Comparison of ENCODE assay signal across 9 mouse cellular contexts in the genomic region with DNA sequence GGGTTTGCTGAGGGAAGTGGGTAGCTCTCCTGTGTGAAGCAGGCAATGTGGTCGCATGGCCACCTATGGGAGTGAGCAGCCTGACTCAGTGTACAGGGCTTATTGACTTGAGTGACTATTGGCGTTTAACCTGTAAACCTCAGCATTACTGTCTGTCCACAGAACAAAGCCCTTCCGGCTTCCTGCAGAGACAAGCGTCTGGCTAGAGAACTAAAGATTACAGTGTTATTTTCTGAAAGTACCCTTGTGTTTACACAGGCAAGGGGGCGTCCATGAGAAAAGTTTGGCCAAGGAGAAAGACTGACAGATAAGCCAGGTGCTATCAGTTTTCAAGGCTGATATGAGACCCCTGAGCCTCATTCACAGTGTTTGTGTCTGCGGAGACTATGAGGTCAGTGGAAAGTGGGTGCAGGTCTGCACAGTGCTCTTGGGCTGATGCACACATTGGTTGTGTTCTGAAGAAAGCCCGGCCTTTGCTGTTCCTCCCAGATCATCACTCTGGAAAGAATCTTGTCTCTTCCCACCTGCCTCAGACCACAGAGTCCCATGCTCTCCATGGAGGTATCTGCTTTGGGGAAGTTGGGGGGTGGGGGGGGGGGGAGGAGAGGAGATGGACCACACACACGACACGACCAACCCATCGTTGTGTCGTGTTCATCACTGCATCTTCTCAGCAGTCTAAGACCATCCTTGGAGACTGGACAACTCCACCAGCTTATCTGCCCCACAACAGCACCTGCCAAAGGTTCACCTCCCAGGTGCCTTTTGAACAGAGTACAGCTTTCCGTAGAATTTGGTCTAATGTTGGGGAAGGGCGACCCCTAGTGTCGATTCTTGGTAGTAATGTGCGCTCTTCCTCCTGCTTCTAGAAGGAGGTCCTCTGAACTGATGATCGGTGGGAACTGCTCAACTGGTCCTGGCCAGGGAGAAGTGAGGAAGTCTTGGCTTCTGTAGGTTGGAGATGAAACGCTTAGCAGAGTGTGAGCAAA. TPM values are rescaled to one million over a fixed set of nuclear protein-coding genes. Genes with fewer than 3 reads are reported as not detected.
DNase-seq lines count a peak whose midpoint lies in the region; ATAC-seq and TF ChIP-seq lines count a peak whose summit lies in the region.
"Had no signal": no experiment of that assay in that cellular context is flagged by ENCODE, and none has a peak within 500 bp of the region (broad histone marks: within the 10 kb centered on the region; RNA-seq: fewer than 3 reads in every experiment).

No protein-coding gene starts in this region.

- no peak overlapping the region for H3K9ac ChIP-seq in embryonic facial prominence, embryonic 13.5 days
- H3K9ac ChIP-seq in heart, embryonic 12.5 days = no peak overlapping the region
- H3K9ac ChIP-seq in kidney, embryonic 15.5 days = no peak overlapping the region
- H3K9ac ChIP-seq in liver, embryonic 14.5 days (replicated peaks) = no peak overlapping the region
- no peak overlapping the region for H3K9ac ChIP-seq in neural tube, embryonic 11.5 days (ENCODE audit: low read length)

- H3K9me3 ChIP-seq in embryonic facial prominence, embryonic 13.5 days = no peaks in the 10 kb centered on the region
- no peaks in the 10 kb centered on the region for H3K9me3 ChIP-seq in heart, embryonic 12.5 days (replicated peaks)
- no peaks in the 10 kb centered on the region for H3K9me3 ChIP-seq in kidney, embryonic 15.5 days (replicated peaks)
- H3K9me3 ChIP-seq in liver, embryonic 14.5 days (ENCODE audit: control insufficient read depth, low read length) = no peaks in the 10 kb centered on the region
- no peaks in the 10 kb centered on the region for H3K9me3 ChIP-seq in neural tube, embryonic 11.5 days (ENCODE audit: control insufficient read depth, low read length)

- H3K36me3 ChIP-seq in C2C12 (ENCODE audit: control insufficient read depth, insufficient read depth) = no peaks in the 10 kb centered on the region
- H3K36me3 ChIP-seq in embryonic facial prominence, embryonic 13.5 days = no peaks in the 10 kb centered on the region
- H3K36me3 ChIP-seq in heart, embryonic 12.5 days = no peaks in the 10 kb centered on the region
- H3K36me3 ChIP-seq in kidney, embryonic 15.5 days = no peaks in the 10 kb centered on the region
- no peaks in the 10 kb centered on the region for H3K36me3 ChIP-seq in liver, embryonic 14.5 days (replicated peaks; ENCODE audit: control insufficient read depth, insufficient read depth, low read depth)
- H3K36me3 ChIP-seq in neural tube, embryonic 11.5 days (ENCODE audit: control insufficient read depth, insufficient read depth, low read length) = no peaks in the 10 kb centered on the region

- H3K27me3 ChIP-seq in C2C12 (ENCODE audit: control insufficient read depth, insufficient read depth, insufficient read length) = peaks cover 5% of the 10 kb centered on the region
- H3K27me3 ChIP-seq in embryonic facial prominence, embryonic 13.5 days = peaks cover 10% of the 10 kb centered on the region; the same call in 1 of the 2 replicates
- H3K27me3 ChIP-seq in heart, embryonic 12.5 days (replicated peaks) = 0 out of 2 replicates have a peak, but pooled peaks cover 5% of the 10 kb centered on the region
- H3K27me3 ChIP-seq in kidney, embryonic 15.5 days = peaks cover 10% of the 10 kb centered on the region; the same call in 1 of the 2 replicates
- H3K27me3 ChIP-seq in liver, embryonic 14.5 days (ENCODE audit: control insufficient read depth, insufficient read depth, low read length) = no peaks in the 10 kb centered on the region
- no peaks in the 10 kb centered on the region for H3K27me3 ChIP-seq in neural tube, embryonic 11.5 days (ENCODE audit: control insufficient read depth, insufficient read depth, low read length)

- WGBS in embryonic facial prominence, embryonic 13.5 days = 26% methylated on average over 17 of the region's 17 CpGs
- WGBS in heart, embryonic 12.5 days = 12% methylated on average over 17 of the region's 17 CpGs
- 31% methylated on average over 17 of the region's 17 CpGs for WGBS in kidney, embryonic 15.5 days
- WGBS in liver, embryonic 14.5 days (ENCODE audit: insufficient replicate concordance) = 19% methylated on average over 17 of the region's 17 CpGs
- 32% methylated on average over 17 of the region's 17 CpGs for WGBS in neural tube, embryonic 11.5 days

- no peak overlapping the region for H3K4me3 ChIP-seq in C2C12 (ENCODE audit: insufficient read depth, poor library complexity, severe bottlenecking)
- no peak overlapping the region for H3K4me3 ChIP-seq in embryonic facial prominence, embryonic 13.5 days
- no peak overlapping the region for H3K4me3 ChIP-seq in heart, embryonic 12.5 days
- no peak overlapping the region for H3K4me3 ChIP-seq in kidney, embryonic 15.5 days (replicated peaks)
- H3K4me3 ChIP-seq in liver, embryonic 14.5 days (ENCODE audit: insufficient read depth in 1 of 2, low read depth in 2 of 2, low read length in 2 of 2) = no peak overlapping the region
- no peak overlapping the region for H3K4me3 ChIP-seq in neural tube, embryonic 11.5 days (ENCODE audit: low read depth, low read length)
- H3K4me3 ChIP-seq: erythroblast, embryonic 14.5 days had no signal

- H3K4me2 ChIP-seq in embryonic facial prominence, embryonic 13.5 days = peak overlapping the region; percentile 18; the same call in 1 of the 2 replicates
- H3K4me2 ChIP-seq in heart, embryonic 12.5 days = peak overlapping the region; percentile 30
- H3K4me2 ChIP-seq in kidney, embryonic 15.5 days = 0 out of 2 replicates have a peak overlapping the region, but pooled peaks have one; percentile 19
- H3K4me2 ChIP-seq in liver, embryonic 14.5 days (ENCODE audit: low read depth) = no peak overlapping the region
- H3K4me2 ChIP-seq in neural tube, embryonic 11.5 days (ENCODE audit: low read depth) = no peak overlapping the region

- DNase-seq in adrenal gland, postnatal 4 days (ENCODE audit: low spot score in 2 of 2) = peak; percentile 27 to 50
- peak; percentile 30 to 39 (median 32) for DNase-seq in liver, embryonic 14.5 days (ENCODE audit: low read depth in 3 of 3, low spot score in 3 of 3)
- DNase-seq in neural tube, embryonic 11.5 days (ENCODE audit: low spot score) = peak; percentile 77
- peak; percentile 27 for DNase-seq in telencephalon, adult 2 months (ENCODE audit: low read depth, low spot score)

- TF ChIP-seq EP300 in liver, embryonic 14.5 days (IDR thresholded peaks at IDR 0.05; ENCODE audit: low read depth) = no peak

- no peaks in the 10 kb centered on the region for H3K4me1 ChIP-seq in embryonic facial prominence, embryonic 13.5 days
- H3K4me1 ChIP-seq in heart, embryonic 12.5 days (replicated peaks) = peaks cover 26% of the 10 kb centered on the region
- 0 out of 2 replicates have a peak, but pooled peaks cover 3% of the 10 kb centered on the region for H3K4me1 ChIP-seq in kidney, embryonic 15.5 days
- peaks cover 0 to 9% of the 10 kb centered on the region in 2 experiments; a peak in 3 of 4 replicates for H3K4me1 ChIP-seq in liver, embryonic 14.5 days (replicated peaks; ENCODE audit: control insufficient read depth in 2 of 2, insufficient read depth in 2 of 2, low read length in 1 of 2)
- no peaks in the 10 kb centered on the region for H3K4me1 ChIP-seq in neural tube, embryonic 11.5 days (ENCODE audit: control insufficient read depth, insufficient read depth, low read length)

- H3K27ac ChIP-seq in embryonic facial prominence, embryonic 13.5 days = no peak overlapping the region
- 0 out of 2 replicates have a peak overlapping the region, but pooled peaks have one; percentile 1 for H3K27ac ChIP-seq in heart, embryonic 12.5 days (ENCODE audit: poor library complexity, severe bottlenecking)
- no peak overlapping the region; the same call in 1 of the 2 replicates for H3K27ac ChIP-seq in kidney, embryonic 15.5 days
- no peak overlapping the region for H3K27ac ChIP-seq in liver, embryonic 14.5 days
- no peak overlapping the region for H3K27ac ChIP-seq in neural tube, embryonic 11.5 days (ENCODE audit: low read depth, low read length)

- TF ChIP-seq CTCF in C2C12 (IDR thresholded peaks at IDR 0.05; ENCODE audit: control insufficient read depth, insufficient read depth, insufficient read length) = peak; percentile 48
- TF ChIP-seq CTCF in liver, embryonic 14.5 days (IDR thresholded peaks at IDR 0.05; ENCODE audit: low read depth) = peak; percentile 87

- H3K79me3 ChIP-seq in C2C12 (ENCODE audit: low read depth) = no peaks in the 10 kb centered on the region

- no peak for ATAC-seq in embryonic facial prominence, embryonic 13.5 days (ENCODE audit: insufficient number of reproducible peaks, insufficient read depth, low FRiP score, low TSS enrichment, low read depth)
- peak; percentile 74 for ATAC-seq in heart, embryonic 12.5 days (ENCODE audit: insufficient number of reproducible peaks, low FRiP score)
- peak; percentile 52; the same call in 1 of the 2 replicates for ATAC-seq in kidney, embryonic 15.5 days (replicated peaks; ENCODE audit: low FRiP score)
- peak; percentile 23; the same call in 1 of the 2 replicates for ATAC-seq in liver, embryonic 14.5 days (ENCODE audit: insufficient read depth)
- 0 out of 2 replicates have a peak, but pooled peaks have one; percentile 48 for ATAC-seq in neural tube, embryonic 11.5 days (ENCODE audit: insufficient read depth, low FRiP score, low TSS enrichment)

- peak overlapping the region; percentile 27 for H3ac ChIP-seq in C2C12 (ENCODE audit: control insufficient read depth, insufficient read length, low read depth)

- no peaks in the 10 kb centered on the region for H3K79me2 ChIP-seq in C2C12 (ENCODE audit: control insufficient read depth, insufficient read depth)

TF ChIP-seq in C2C12, 6 proteins besides CTCF, POLR2A, EP300 and RAD21:
- no peak for TF ChIP-seq MAX (IDR thresholded peaks at IDR 0.05)
- TF ChIP-seq MYOD1 (IDR thresholded peaks at IDR 0.05; ENCODE audit: control insufficient read depth, insufficient read length, low read depth) = no peak
- no peak for TF ChIP-seq USF1 (IDR thresholded peaks at IDR 0.05; ENCODE audit: low read depth)
- no peak for TF ChIP-seq MYOG (IDR thresholded peaks at IDR 0.05; ENCODE audit: control insufficient read depth, extremely low read depth, insufficient read length)
- TF ChIP-seq FOSL1 (IDR thresholded peaks at IDR 0.05; ENCODE audit: insufficient read depth, low read length, poor library complexity, severe bottlenecking) = no peak
- no peak for TF ChIP-seq CEBPB (IDR thresholded peaks at IDR 0.05; ENCODE audit: low read depth)

RNA-seq across cellular contexts. Expression of a gene that starts 40.0 kb away (rescaled TPM):
- 0.07 TPM for polyA plus RNA-seq in C2C12 (2012; fragmentation: generic; extraction: Trizol)
- 1 to 10 TPM; 1.8 to 2.1 TPM for total RNA-seq in adrenal gland, postnatal 4 days (2021)
- polyA plus RNA-seq in embryonic facial prominence, embryonic 13.5 days (2015; fragmentation: Nextera tagmentation; extraction: Ambion mirVana) = 66.5 and 81.1 TPM in 2 replicates
- polyA plus RNA-seq in heart, embryonic 12.5 days (2016; fragmentation: Nextera tagmentation; extraction: Ambion mirVana) = 0.27 TPM in 1 of 2 replicates, not detected in the other
- polyA plus RNA-seq in kidney, embryonic 15.5 days (2015; fragmentation: Nextera tagmentation; extraction: Ambion mirVana) = 0.36 and 1.0 TPM in 2 replicates
- polyA plus RNA-seq in liver, embryonic 14.5 days (2012; rRNA removed) = 0.11 TPM in 1 of 2 replicates, not detected in the other
- not detected in 2 replicates for polyA plus RNA-seq in liver, embryonic 14.5 days (2014; fragmentation: Nextera tagmentation; extraction: Ambion mirVana)
- 14.3 and 15.8 TPM in 2 replicates for polyA plus RNA-seq in neural tube, embryonic 11.5 days (2014; fragmentation: Nextera tagmentation; extraction: Ambion mirVana)
- polyA plus RNA-seq: erythroblast, embryonic 14.5 days had no signal

Comparison
In these comparisons a context has a peak if more than half of its experiments do, and no peak if none do; other contexts are left out.
1. DNase-seq: peak in every context shown above with its lines; median percentile 77 in neural tube, embryonic 11.5 days; 38 in adrenal gland, postnatal 4 days; 32 in liver, embryonic 14.5 days; 27 in telencephalon, adult 2 months.
2. H3K4me2 ChIP-seq: peak in embryonic facial prominence, embryonic 13.5 days (single experiment), heart, embryonic 12.5 days (single experiment) and kidney, embryonic 15.5 days (single experiment); none in liver, embryonic 14.5 days (single experiment) and neural tube, embryonic 11.5 days (single experiment).